Mouse (Mus musculus) small intestine, adult 2 months (tissue): Measurements from ENCODE around the gene Ccr7.

ENCODE experiments used
- CTCF ChIP-seq: fragments of 200-500 bp; IDR thresholded peaks from 2 replicates; pipeline ENCODE4 v1.5.1; 2012; ENCODE audit warnings: low read depth, mild to moderate bottlenecking, control low read depth, inconsistent platforms, low read length, moderate library complexity, mixed read lengths; ENCODE audit not compliant: insufficient replicate concordance, insufficient read length; ENCODE audit errors: extremely low read depth
- POLR2A ChIP-seq: fragments of 200-500 bp; IDR thresholded peaks from 2 replicates; pipeline ENCODE4 v1.6.1; 2012; ENCODE audit warnings: low read depth, mild to moderate bottlenecking, control low read depth, inconsistent platforms, low read length, moderate library complexity

DNA sequence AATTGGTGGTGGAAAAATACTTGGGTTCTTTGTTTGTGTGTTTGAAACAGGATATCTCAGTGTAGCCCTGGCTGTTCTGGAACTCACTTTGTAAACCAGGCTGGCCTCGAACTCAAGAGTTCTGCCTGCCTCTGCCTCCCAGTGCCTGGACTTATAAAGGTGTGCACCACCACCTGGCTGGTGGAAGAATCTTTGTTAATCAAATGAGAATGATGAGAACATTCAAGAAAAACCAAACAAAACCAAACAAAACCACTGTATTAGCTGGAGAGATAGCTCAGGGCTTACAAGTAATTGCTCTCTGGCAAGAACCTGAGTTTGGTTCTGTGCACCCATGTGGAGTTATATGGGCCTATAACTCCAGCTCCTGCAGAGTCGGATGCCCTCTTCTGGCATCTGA is 14.6 kb upstream of the Ccr7 start:
- TF ChIP-seq POLR2A: no peak
- TF ChIP-seq CTCF: no peak
